Mouse (Mus musculus): ENCODE results near the gene Fam50a. TPM values are rescaled to one million over a fixed set of nuclear protein-coding genes. Genes with fewer than 3 reads are reported as not detected.

Gene Fam50a
- polyA plus RNA-seq (2015; fragmentation: Nextera tagmentation; extraction: Ambion mirVana), result 35.6 and 42.9 TPM in 2 replicates

DNA sequence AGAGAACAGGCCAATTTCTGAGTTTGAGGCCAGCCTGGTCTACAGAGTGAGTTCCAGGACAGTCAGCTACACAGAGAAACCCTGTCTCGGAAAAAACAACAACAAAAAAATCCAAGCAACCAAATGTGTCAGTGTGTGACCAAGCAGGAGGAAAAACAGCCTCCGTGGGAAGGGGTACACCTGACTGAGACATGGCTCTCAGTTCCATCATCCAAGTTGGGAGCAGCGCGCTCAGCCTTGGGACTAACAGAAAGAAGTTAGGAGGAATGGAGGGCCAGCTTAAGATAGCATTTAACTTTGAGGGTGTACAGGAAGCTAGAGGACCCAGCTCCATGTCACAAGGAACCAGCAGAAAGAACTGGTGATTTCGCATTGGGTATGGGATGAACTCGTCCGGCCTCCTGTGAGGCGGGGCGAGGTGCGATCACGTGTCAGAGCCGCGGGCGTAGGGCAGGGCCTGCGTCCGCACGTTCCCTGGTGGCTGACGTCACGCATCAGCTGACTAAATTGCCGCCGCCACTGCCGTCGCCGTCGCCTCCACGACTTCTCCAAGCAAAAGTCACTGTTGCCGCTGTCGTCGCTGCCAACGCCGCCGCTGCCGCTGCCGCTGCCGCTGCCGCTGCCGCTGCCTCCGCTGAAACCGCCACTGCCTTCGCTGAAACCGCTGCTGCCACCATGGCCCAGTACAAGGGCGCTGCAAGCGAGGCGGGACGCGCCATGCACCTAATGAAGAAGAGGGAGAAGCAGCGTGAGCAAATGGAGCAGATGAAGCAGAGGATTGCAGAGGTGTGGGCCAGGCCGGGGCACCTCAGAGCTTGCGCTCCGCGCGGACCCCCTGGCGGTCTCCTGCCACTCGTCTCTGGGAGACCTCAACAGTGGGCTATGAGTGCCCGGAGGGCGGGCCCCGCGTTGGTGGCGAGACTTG lies at the start of gene Fam50a:
Fam50a (plus strand) TSS at position 494 of the 925 bp plus-strand sequence.
- H3K36me3 ChIP-seq (ENCODE audit: control insufficient read depth, insufficient read depth), result peaks cover 10% of the 10 kb centered on the region; the same call in 1 of the 2 replicates
- peak within 1 kb of the TSS; percentile 53 for H3K4me3 ChIP-seq (ENCODE audit: low read depth, low read length)
- peak within 1 kb of the TSS; percentile 70 for H3K9ac ChIP-seq (ENCODE audit: low read depth, low read length)
- peak within 1 kb of the TSS; percentile 77 for H3K4me2 ChIP-seq (replicated peaks; ENCODE audit: low read depth)
- peak; percentile 95 for ATAC-seq
- H3K9me3 ChIP-seq (ENCODE audit: control insufficient read depth), result no peaks in the 10 kb centered on the region
- TF ChIP-seq CTCF (IDR thresholded peaks at IDR 0.05; ENCODE audit: low read depth), result no peak; the same call in 1 of the 2 replicates
- H3K4me1 ChIP-seq (replicated peaks; ENCODE audit: control insufficient read depth, insufficient read depth, low read length), result no peaks in the 10 kb centered on the region
- 23% methylated on average over 58 of the region's 59 CpGs for WGBS
- H3K27me3 ChIP-seq (replicated peaks; ENCODE audit: control insufficient read depth, insufficient read depth, low read length), result no peaks in the 10 kb centered on the region
- peak within 1 kb of the TSS; percentile 78 for H3K27ac ChIP-seq (ENCODE audit: low read depth, low read length)

DNA sequence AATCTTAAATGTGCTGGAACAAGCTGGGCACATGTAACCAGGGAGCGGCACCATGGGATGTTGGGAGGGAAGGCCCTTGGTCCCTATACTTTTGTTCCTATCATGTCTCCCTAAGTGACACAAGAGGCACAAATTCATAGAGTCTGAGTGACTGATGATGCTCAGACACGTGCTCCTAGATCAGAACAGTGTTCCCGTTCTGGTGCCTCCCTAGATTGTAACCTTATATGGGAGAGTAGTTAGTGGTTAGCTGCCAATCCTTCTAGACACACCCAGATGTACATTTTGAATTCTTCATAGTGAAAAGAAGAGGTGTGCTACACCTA lies 43.1 kb upstream of the Fam50a start:
- Histone ChIP-seq H3K27me3 (replicated peaks; ENCODE audit: control insufficient read depth, insufficient read depth, low read length) (no peaks in the 10 kb centered on the region), H3K4me1 (replicated peaks; ENCODE audit: control insufficient read depth, insufficient read depth, low read length) (no peaks in the 10 kb centered on the region), H3K9ac (ENCODE audit: low read depth, low read length) (peak overlapping the region; percentile 42; the same call in 1 of the 2 replicates), H3K4me3 (ENCODE audit: low read depth, low read length) (peak overlapping the region; percentile 36), H3K36me3 (ENCODE audit: control insufficient read depth, insufficient read depth) (peaks cover 3% of the 10 kb centered on the region; the same call in 1 of the 2 replicates), H3K4me2 (replicated peaks; ENCODE audit: low read depth) (peak overlapping the region; percentile 61), H3K9me3 (ENCODE audit: control insufficient read depth) (no peaks in the 10 kb centered on the region), H3K27ac (ENCODE audit: low read depth, low read length) (peak overlapping the region; percentile 88)
- WGBS, result 34% methylated on average over 3 of the region's 3 CpGs
- peak; percentile 31 for ATAC-seq
- no peak for TF ChIP-seq CTCF (IDR thresholded peaks at IDR 0.05; ENCODE audit: low read depth)

DNA sequence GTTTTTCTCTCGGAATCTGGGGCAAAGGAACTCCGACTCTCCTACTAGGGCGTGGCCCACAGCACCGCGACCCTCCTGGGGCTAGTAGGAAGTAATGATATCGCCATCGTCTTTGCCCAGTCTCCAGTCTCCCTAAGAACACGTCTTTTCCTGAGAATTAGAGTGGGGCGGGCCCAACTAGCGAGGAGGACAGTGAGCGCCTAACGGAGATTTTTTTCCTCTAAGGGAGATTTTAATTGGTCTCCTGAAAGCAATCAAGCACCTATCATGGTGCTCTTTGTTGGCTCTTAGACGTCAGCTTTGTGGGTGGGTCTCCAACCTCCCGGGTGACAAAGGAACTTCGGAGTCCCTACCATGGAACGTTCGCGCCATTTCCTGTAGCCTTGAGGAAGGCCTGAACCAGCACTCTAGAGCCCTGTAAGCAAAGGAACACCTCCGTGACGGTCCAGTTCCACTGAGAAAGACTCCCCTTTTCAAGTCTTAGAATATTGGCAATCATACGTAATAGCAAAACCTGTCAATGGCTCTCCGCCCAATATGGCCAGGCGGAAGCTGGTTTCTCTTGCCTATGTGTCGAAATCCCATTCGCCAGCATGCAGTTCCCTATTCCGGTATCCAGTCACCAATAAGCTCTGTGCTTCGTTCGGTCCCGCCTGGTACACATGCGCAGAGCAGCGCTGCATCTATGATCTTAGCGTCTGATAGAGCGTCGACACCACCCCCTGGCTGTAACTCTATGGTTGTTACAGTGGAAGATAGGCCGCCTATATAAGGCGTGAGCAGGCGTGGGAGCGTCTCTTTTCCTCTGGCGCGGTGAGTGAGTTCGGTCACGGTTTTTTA lies 42.6 kb upstream of the Fam50a start, which contains the start of gene Rpl10:
Rpl10 (plus strand) TSS at position 751 of the 840 bp plus-strand sequence.
- peaks cover 3% of the 10 kb centered on the region; the same call in 1 of the 2 replicates for H3K36me3 ChIP-seq (ENCODE audit: control insufficient read depth, insufficient read depth)
- no peaks in the 10 kb centered on the region for H3K9me3 ChIP-seq (ENCODE audit: control insufficient read depth)
- no peaks in the 10 kb centered on the region for H3K27me3 ChIP-seq (replicated peaks; ENCODE audit: control insufficient read depth, insufficient read depth, low read length)
- H3K27ac ChIP-seq (ENCODE audit: low read depth, low read length), result peak within 1 kb of the TSS; percentile 88
- peak within 1 kb of the TSS; percentile 57 for H3K9ac ChIP-seq (ENCODE audit: low read depth, low read length)
- peak within 1 kb of the TSS; percentile 61 for H3K4me2 ChIP-seq (replicated peaks; ENCODE audit: low read depth)
- peak within 1 kb of the TSS; percentile 56 for H3K4me3 ChIP-seq (ENCODE audit: low read depth, low read length)
- H3K4me1 ChIP-seq (replicated peaks; ENCODE audit: control insufficient read depth, insufficient read depth, low read length), result no peaks in the 10 kb centered on the region
- TF ChIP-seq CTCF (IDR thresholded peaks at IDR 0.05; ENCODE audit: low read depth), result peak; percentile 65
- peak; percentile 95 for ATAC-seq
- WGBS, result 20% methylated on average over 42 of the region's 42 CpGs

DNA sequence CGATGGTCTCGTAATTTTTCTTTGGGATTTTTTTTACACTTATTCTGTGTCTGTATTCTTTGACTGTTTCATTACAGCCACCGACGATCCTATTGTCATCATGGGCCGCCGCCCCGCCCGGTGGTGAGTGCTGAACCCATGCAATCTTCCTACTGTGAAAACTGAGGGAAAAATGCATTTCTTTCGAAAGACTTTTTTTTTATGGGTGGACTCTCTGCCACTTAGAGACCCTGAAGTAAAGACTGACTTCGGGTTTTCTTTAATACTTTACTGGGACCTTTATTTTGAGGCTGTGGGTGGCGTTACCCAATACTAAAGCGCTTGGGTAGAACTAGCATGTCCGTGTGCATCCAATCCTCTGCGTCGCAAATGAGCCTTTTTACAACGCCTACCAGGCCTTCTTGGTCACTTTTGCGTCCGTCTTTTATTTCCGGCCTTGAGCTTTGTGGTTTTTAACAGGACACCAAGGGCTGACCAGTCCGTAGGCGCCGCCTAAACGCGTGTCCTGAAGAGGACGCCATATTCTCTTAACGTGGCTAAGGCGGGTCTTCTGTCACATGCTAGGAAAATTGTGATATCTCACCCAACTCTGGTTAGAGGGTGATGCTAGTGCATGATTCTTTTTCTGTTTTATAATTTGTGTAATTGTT lies 41.8 kb upstream of the Fam50a start:
- 0 out of 2 replicates have a peak, but pooled peaks have one; percentile 19 for TF ChIP-seq CTCF (IDR thresholded peaks at IDR 0.05; ENCODE audit: low read depth)
- 20% methylated on average over 27 of the region's 27 CpGs for WGBS
- H3K9me3 ChIP-seq (ENCODE audit: control insufficient read depth), result no peaks in the 10 kb centered on the region
- peak overlapping the region; percentile 59 for H3K4me2 ChIP-seq (replicated peaks; ENCODE audit: low read depth)
- peak overlapping the region; percentile 52 for H3K27ac ChIP-seq (ENCODE audit: low read depth, low read length)
- peaks cover 3% of the 10 kb centered on the region; the same call in 1 of the 2 replicates for H3K36me3 ChIP-seq (ENCODE audit: control insufficient read depth, insufficient read depth)
- H3K9ac ChIP-seq (ENCODE audit: low read depth, low read length), result peak overlapping the region; percentile 57
- H3K4me1 ChIP-seq (replicated peaks; ENCODE audit: control insufficient read depth, insufficient read depth, low read length), result no peaks in the 10 kb centered on the region
- ATAC-seq, result no peak
- no peaks in the 10 kb centered on the region for H3K27me3 ChIP-seq (replicated peaks; ENCODE audit: control insufficient read depth, insufficient read depth, low read length)
- H3K4me3 ChIP-seq (ENCODE audit: low read depth, low read length), result peak overlapping the region; percentile 56

DNA sequence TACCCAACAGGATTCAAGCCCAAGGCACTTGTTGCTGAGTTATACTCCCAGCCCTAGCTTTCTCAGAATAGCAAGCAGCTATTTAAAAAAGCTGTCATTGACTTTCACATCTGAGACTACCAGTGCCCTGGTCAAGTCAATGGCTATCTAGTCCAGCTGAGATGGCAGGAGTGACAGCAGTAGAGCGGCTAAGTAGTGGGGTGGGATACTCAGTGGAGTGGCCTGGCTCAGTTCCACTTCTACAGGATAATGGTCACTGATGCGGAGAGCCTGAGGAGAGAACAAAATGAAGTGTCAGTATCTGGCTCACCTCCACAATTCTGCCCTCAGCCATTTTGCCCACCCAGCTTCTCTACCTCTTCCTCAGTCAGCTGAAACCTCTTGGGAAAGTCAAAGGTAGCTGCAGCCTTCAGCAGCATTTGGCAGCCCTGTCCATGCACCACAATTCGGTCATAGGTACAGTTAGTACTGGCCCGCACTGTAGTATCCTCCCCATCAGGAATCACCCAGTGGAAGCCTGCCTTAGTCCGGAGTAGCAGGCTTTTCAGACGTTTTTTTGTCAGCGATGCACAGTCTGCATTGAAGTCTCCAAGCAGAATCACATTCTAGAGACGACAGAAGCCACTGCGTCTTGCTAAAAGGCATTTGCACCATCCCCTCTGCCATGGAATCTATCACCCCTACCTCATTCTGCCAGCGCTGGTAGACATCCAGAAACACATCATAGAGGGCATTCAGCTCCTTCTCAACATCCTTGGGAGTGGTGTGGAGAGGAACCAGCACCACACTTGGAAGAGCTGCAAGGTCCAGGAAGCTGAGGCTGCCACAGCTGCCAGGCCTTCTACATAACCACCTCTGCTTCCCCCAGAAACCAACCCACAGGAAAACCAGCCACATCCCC lies 39.2 kb upstream of the Fam50a start:
- Histone ChIP-seq H3K27me3 (replicated peaks; ENCODE audit: control insufficient read depth, insufficient read depth, low read length) (no peaks in the 10 kb centered on the region), H3K4me1 (replicated peaks; ENCODE audit: control insufficient read depth, insufficient read depth, low read length) (no peaks in the 10 kb centered on the region), H3K4me3 (ENCODE audit: low read depth, low read length) (no peak overlapping the region), H3K4me2 (replicated peaks; ENCODE audit: low read depth) (no peak overlapping the region), H3K27ac (ENCODE audit: low read depth, low read length) (no peak overlapping the region), H3K36me3 (ENCODE audit: control insufficient read depth, insufficient read depth) (peaks cover 3% of the 10 kb centered on the region; the same call in 1 of the 2 replicates), H3K9me3 (ENCODE audit: control insufficient read depth) (no peaks in the 10 kb centered on the region), H3K9ac (ENCODE audit: low read depth, low read length) (no peak overlapping the region)
- 31% methylated on average over 10 of the region's 10 CpGs for WGBS
- no peak for TF ChIP-seq CTCF (IDR thresholded peaks at IDR 0.05; ENCODE audit: low read depth)
- no peak for ATAC-seq

All from intestine, postnatal 0 days (tissue).